Mouse (Mus musculus) erythroblast, embryonic 14.5 days (primary cell): Measurements from ENCODE around the gene Ctnnd2.

Experiments
- GATA1 ChIP-seq: IDR thresholded peaks from 2 replicates; pipeline ENCODE4 v1.6.1; 2012; ENCODE audit warnings: low read length, inconsistent platforms, mixed read lengths
- TAL1 ChIP-seq: IDR thresholded peaks from 3 replicates; pipeline ENCODE4 v1.6.1; 2012; ENCODE audit warnings: low read length, inconsistent platforms, mixed read lengths

GRCm38 (mm10) chr15:30595507-30595906 is 423.1 kb downstream of the Ctnnd2 start:
- TF ChIP-seq GATA1 (no peak), TAL1 (no peak)
